Mouse (Mus musculus) lung, adult 2 months (tissue): Measurements from ENCODE around the gene Hist3h2ba.

Experiments used
- CTCF ChIP-seq: fragments of 200-500 bp; IDR thresholded peaks from 2 replicates; pipeline ENCODE4 v1.5.1; 2011; ENCODE audit warnings: mild to moderate bottlenecking, low read length, control low read depth; ENCODE audit not compliant: insufficient read depth
- POLR2A ChIP-seq: fragments of 200-500 bp; IDR thresholded peaks from 2 replicates; pipeline ENCODE4 v1.6.1; 2011; ENCODE audit warnings: low read depth, mild to moderate bottlenecking, control low read depth, low read length, borderline replicate concordance; ENCODE audit errors: extremely low read depth

- TF ChIP-seq POLR2A (no peak), CTCF (no peak)
These were observed 34.2 kb upstream of the Hist3h2ba start for GRCm38 (mm10) chr11:58914461-58915028.
